Mouse (Mus musculus) CH12.LX (cell line): ENCODE results near the gene Tspear.
"Not testable (repeated sequence)": the region's sequence is repeated elsewhere in the genome, so short reads cannot be mapped to it uniquely, and the experiment has no call there.

Source experiments
- CHD1 ChIP-seq: IDR thresholded peaks from 2 replicates; pipeline ENCODE4 v1.6.1; 2012; ENCODE audit warnings: low read depth, low read length, improper control_type of control experiment, inconsistent platforms
- CTCF ChIP-seq, 2 experiments: IDR thresholded peaks in 1 of 2; conservative IDR thresholded peaks in 1 of 2; 2 replicates each; pipeline ENCODE4 v1.5.1; 2011 to 2012; ENCODE audit warnings: low read depth in 2 of 2, low read length in 2 of 2, improper control_type of control experiment in 1 of 2, inconsistent platforms in 1 of 2, mild to moderate bottlenecking in 1 of 2, moderate library complexity in 1 of 2
- EP300 ChIP-seq: IDR thresholded peaks from 2 replicates; pipeline ENCODE4 v1.6.1; 2011; ENCODE audit warnings: low read length, improper control_type of control experiment
- MYC ChIP-seq: IDR thresholded peaks from 2 replicates; pipeline ENCODE4 v1.6.1; 2011; ENCODE audit warnings: low read depth, mild to moderate bottlenecking, improper control_type of control experiment, low read length
- POLR2A ChIP-seq: IDR thresholded peaks from 2 replicates; pipeline ENCODE4 v1.6.1; 2011; ENCODE audit warnings: low read depth, mild to moderate bottlenecking, improper control_type of control experiment, low read length
- POLR2AphosphoS2 ChIP-seq: IDR thresholded peaks from 2 replicates; pipeline ENCODE4 v1.6.1; 2011; ENCODE audit warnings: low read depth, low read length, improper control_type of control experiment
- UBTF ChIP-seq: IDR thresholded peaks from 2 replicates; pipeline ENCODE4 v1.6.1; 2012; ENCODE audit warnings: low read depth, mild to moderate bottlenecking, inconsistent platforms, low read length, improper control_type of control experiment, moderate library complexity
- ZC3H11A ChIP-seq: IDR thresholded peaks from 2 replicates; pipeline ENCODE4 v1.6.1; 2012; ENCODE audit warnings: low read depth, mild to moderate bottlenecking, inconsistent platforms, low read length, improper control_type of control experiment

DNA sequence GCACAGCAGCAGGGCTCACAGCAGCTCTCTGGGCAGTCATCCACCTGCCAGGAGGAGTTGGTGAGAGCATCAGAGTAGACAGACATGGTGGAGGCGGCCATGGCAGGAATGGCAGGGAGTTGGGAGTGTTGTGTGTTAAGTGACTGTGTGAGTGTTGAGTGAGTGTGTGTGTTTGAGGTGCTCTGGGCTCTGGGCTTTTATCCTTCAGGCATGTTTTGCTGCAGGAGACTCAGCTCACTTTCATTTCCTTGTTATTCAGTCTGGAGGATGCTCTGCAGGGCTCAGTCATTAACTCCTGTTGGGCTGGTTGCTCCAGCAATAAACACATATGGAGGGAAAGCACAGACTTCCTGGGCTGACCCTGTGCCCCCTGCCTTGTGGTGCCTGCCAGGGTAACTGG is 96.1 kb downstream of the Tspear start, which contains the start of gene Gm3250:
- not testable (repeated sequence) for TF ChIP-seq UBTF; POLR2A; ZC3H11A; CHD1; EP300; CTCF (conservative IDR thresholded peaks at IDR 0.05 in 1 of 2, IDR thresholded peaks at IDR 0.05 in 1 of 2; ENCODE audit: low read depth in 2 of 2, low read length in 2 of 2); MYC; POLR2AphosphoS2
